Mouse (Mus musculus): ENCODE results near the gene Napb. TPM values are rescaled to one million over a fixed set of nuclear protein-coding genes. Genes with fewer than 3 reads are reported as not detected.

Gene Napb
- total and polyA plus RNA-seq, 3 experiments: not detected

- Histone ChIP-seq H3K9me3 (replicated peaks; ENCODE audit: insufficient read depth, low read length) (no peaks in the 10 kb centered on the region), H3K9ac (ENCODE audit: control insufficient read depth, low read depth, low read length, poor library complexity, severe bottlenecking) (no peak overlapping the region), H3K27ac (ENCODE audit: control insufficient read depth, low read depth, low read length) (no peak overlapping the region), H3K4me1 (ENCODE audit: control insufficient read depth in 1 of 2, insufficient read depth in 2 of 2, low read length in 2 of 2) (no peaks in the 10 kb centered on the region), H3K4me3 (ENCODE audit: control insufficient read depth in 1 of 2, insufficient read depth in 1 of 2, low read depth in 2 of 2, low read length in 2 of 2) (no peak overlapping the region), H3K27me3 (ENCODE audit: control insufficient read depth in 1 of 2, insufficient read depth in 2 of 2, low read length in 2 of 2) (no peaks in the 10 kb centered on the region), H3K79me2 (ENCODE audit: control insufficient read depth, insufficient read depth, low read length, poor library complexity) (no peaks in the 10 kb centered on the region), H3K36me3 (ENCODE audit: control insufficient read depth in 1 of 2, insufficient read depth in 2 of 2, low read length in 2 of 2) (peaks cover 0 to 9% of the 10 kb centered on the region in 2 experiments; a peak in 2 of 4 replicates)
- TF ChIP-seq SMC3 (IDR thresholded peaks at IDR 0.05; ENCODE audit: low read depth, low read length) (no peak), TCF12 (IDR thresholded peaks at IDR 0.05; ENCODE audit: low read depth, low read length) (no peak), CHD2 (IDR thresholded peaks at IDR 0.05; ENCODE audit: low read length) (no peak), ZKSCAN1 (IDR thresholded peaks at IDR 0.05; ENCODE audit: low read depth, low read length) (no peak), USF1 (IDR thresholded peaks at IDR 0.05; ENCODE audit: low read depth, low read length) (no peak)
- DNase-seq (ENCODE audit: low read depth, low spot score): no peak
Measured at GRCm38 (mm10) chr2:148689444-148690140, 42.7 kb downstream of the Napb start.

GRCm38 (mm10) chr2:148687971-148688370 is 44.3 kb downstream of the Napb start:
- 0 out of 4 replicates have a peak, but pooled peaks cover 0 to under 1% of the 10 kb centered on the region in 2 experiments for H3K4me1 ChIP-seq (ENCODE audit: control insufficient read depth in 1 of 2, insufficient read depth in 2 of 2, low read length in 2 of 2)
- no peaks in the 10 kb centered on the region for H3K79me2 ChIP-seq (ENCODE audit: control insufficient read depth, insufficient read depth, low read length, poor library complexity)
- H3K27me3 ChIP-seq (ENCODE audit: control insufficient read depth in 1 of 2, insufficient read depth in 2 of 2, low read length in 2 of 2): no peaks in the 10 kb centered on the region
- no peak overlapping the region for H3K9ac ChIP-seq (ENCODE audit: control insufficient read depth, low read depth, low read length, poor library complexity, severe bottlenecking)
- H3K9me3 ChIP-seq (replicated peaks; ENCODE audit: insufficient read depth, low read length): no peaks in the 10 kb centered on the region
- TF ChIP-seq USF1 (IDR thresholded peaks at IDR 0.05; ENCODE audit: low read depth, low read length) (no peak), UBTF (IDR thresholded peaks at IDR 0.05; ENCODE audit: borderline replicate concordance, insufficient read depth, low read depth, low read length) (no peak), CTCF (IDR thresholded peaks at IDR 0.05 in 2 of 3, conservative IDR thresholded peaks at IDR 0.05 in 1 of 3; ENCODE audit: control insufficient read depth in 1 of 3, insufficient read depth in 1 of 3, low read depth in 2 of 3, low read length in 3 of 3, poor library complexity in 1 of 3, severe bottlenecking in 1 of 3) (no peak), E2F4 (IDR thresholded peaks at IDR 0.05; ENCODE audit: borderline replicate concordance, low read depth, low read length) (no peak), ETS1 (IDR thresholded peaks at IDR 0.05; ENCODE audit: low read depth, low read length) (no peak), GATA1 (IDR thresholded peaks at IDR 0.05; ENCODE audit: low read depth, low read length) (no peak), MAZ (IDR thresholded peaks at IDR 0.05; ENCODE audit: low read depth, low read length) (no peak), TBP (IDR thresholded peaks at IDR 0.05; ENCODE audit: low read depth, low read length) (no peak), NELFE (IDR thresholded peaks at IDR 0.05; ENCODE audit: low read depth, low read length) (no peak), MXI1 (IDR thresholded peaks at IDR 0.05; ENCODE audit: low read depth, low read length) (no peak), USF2 (IDR thresholded peaks at IDR 0.05; ENCODE audit: borderline replicate concordance in 1 of 2, insufficient read depth in 1 of 2, low read depth in 1 of 2, low read length in 2 of 2) (no peak), BHLHE40 (IDR thresholded peaks at IDR 0.05; ENCODE audit: borderline replicate concordance, low read depth, low read length) (no peak), MYB (IDR thresholded peaks at IDR 0.05; ENCODE audit: low read depth, low read length) (no peak), GABPA (IDR thresholded peaks at IDR 0.05; ENCODE audit: low read depth, low read length) (no peak), ZNF384 (IDR thresholded peaks at IDR 0.05; ENCODE audit: low read depth, low read length) (no peak), POLR2A (IDR thresholded peaks at IDR 0.05; ENCODE audit: control insufficient read depth in 1 of 2, insufficient read depth in 1 of 2, low read depth in 1 of 2, low read length in 2 of 2, poor library complexity in 1 of 2) (no peak)
- DNase-seq (ENCODE audit: low read depth, low spot score): no peak
- H3K36me3 ChIP-seq (ENCODE audit: control insufficient read depth in 1 of 2, insufficient read depth in 2 of 2, low read length in 2 of 2): peaks cover 0 to 9% of the 10 kb centered on the region in 2 experiments; a peak in 2 of 4 replicates
- no peak overlapping the region for H3K4me3 ChIP-seq (ENCODE audit: control insufficient read depth in 1 of 2, insufficient read depth in 1 of 2, low read depth in 2 of 2, low read length in 2 of 2)
- no peak overlapping the region for H3K27ac ChIP-seq (ENCODE audit: control insufficient read depth, low read depth, low read length)
